Mouse (Mus musculus) lung, postnatal 0 days (tissue): Measurements from ENCODE around the gene 9430038I01Rik. TPM values are rescaled to one million over a fixed set of nuclear protein-coding genes. Genes with fewer than 3 reads are reported as not detected.

Source experiments
- ATAC-seq: fragments of 200-750 bp; cut with Nextera tagmentation; 2 replicates; pipeline ENCODE4 v1.8.0; 2017; ENCODE audit warnings: moderate library complexity
- DNase-seq: peaks from one replicate; pipeline ENCODE4 v3.0.0-alpha.2; 2016; ENCODE audit warnings: low spot score
- H3K27ac ChIP-seq: fragments of 300-500 bp; sonication (generic); 2 replicates; pipeline ENCODE4 v1.5.1; 2014; ENCODE audit warnings: antibody characterized with exemption, mild to moderate bottlenecking, low read length, mixed read lengths
- H3K27me3 ChIP-seq: fragments of 300-500 bp; sonication (generic); replicated peaks from 2 replicates; pipeline ENCODE4 v1.6.1; 2014; ENCODE audit warnings: low read length, mixed read lengths; ENCODE audit not compliant: insufficient read depth
- H3K36me3 ChIP-seq: fragments of 300-500 bp; sonication (generic); 2 replicates; pipeline ENCODE4 v1.6.1; 2014; ENCODE audit warnings: low read length, mixed read lengths; ENCODE audit not compliant: insufficient read depth
- H3K4me1 ChIP-seq: fragments of 300-500 bp; sonication (generic); 2 replicates; pipeline ENCODE4 v1.6.1; 2014; ENCODE audit warnings: antibody characterized with exemption, low read depth, low read length, mixed read lengths; ENCODE audit not compliant: insufficient read depth
- H3K4me2 ChIP-seq: fragments of 300-500 bp; sonication (generic); replicated peaks from 2 replicates; pipeline ENCODE4 v1.6.1; 2014; ENCODE audit warnings: low read depth, mild to moderate bottlenecking, low read length, moderate library complexity, mixed read lengths
- H3K4me3 ChIP-seq: fragments of 300-500 bp; sonication (generic); 2 replicates; pipeline ENCODE4 v1.5.1; 2014; ENCODE audit warnings: low read depth, low read length
- H3K9ac ChIP-seq: fragments of 300-500 bp; sonication (generic); replicated peaks from 2 replicates; pipeline ENCODE4 v1.6.1; 2014; ENCODE audit warnings: low read depth, mild to moderate bottlenecking
- H3K9me3 ChIP-seq: fragments of 300-500 bp; sonication (generic); 2 replicates; pipeline ENCODE4 v1.6.1; 2016; ENCODE audit warnings: low read length, mixed read lengths
- CTCF ChIP-seq: IDR thresholded peaks from 2 replicates; pipeline ENCODE4 v1.5.1; 2016; ENCODE audit warnings: antibody characterized with exemption, mild to moderate bottlenecking
- EP300 ChIP-seq: IDR thresholded peaks from 2 replicates; pipeline ENCODE4 v1.6.1; 2016; ENCODE audit warnings: antibody characterized with exemption, mild to moderate bottlenecking, control low read depth
- WGBS: fragments of 180-500 bp; shearing (Covaris S2); extraction: QIAGEN DNeasy Blood & Tissue Kit; methylation state at CpG from one replicate; pipeline ENCODE4 v1.1.7; 2014; 5-methylcytosine and 5-hydroxymethylcytosine counted together
- polyA plus RNA-seq: library from polyadenylated mRNA; unstranded; fragments of >200 nt; fragmentation: Nextera tagmentation; extraction: Ambion mirVana; gene quantifications from 2 replicates; pipeline ENCODE4 v1.2.1, GENCODE M21; 2015

The 9430038I01Rik gene
- polyA plus RNA-seq, 1 experiment from 2014 or later = 20.8 TPM

DNA sequence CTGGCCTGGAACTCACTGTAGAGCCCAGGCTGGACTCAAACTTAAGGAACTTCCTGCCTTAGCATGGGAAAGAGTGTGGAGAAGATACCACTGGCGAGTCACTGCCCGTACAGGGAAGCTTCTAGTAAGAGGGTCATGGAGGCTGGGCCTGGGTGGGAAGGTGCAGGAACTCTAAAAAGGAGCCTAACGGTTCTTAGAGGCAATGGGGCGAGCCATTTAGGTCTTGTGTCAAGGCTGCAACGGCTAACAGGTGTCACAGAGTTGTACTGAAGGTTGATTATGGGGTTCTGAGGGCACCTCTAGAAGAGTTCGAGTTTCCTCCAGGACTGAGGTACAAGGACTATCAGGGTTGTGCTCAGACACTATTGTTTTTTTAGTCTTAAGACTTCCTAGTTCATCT, 26.3 kb upstream of the 9430038I01Rik start:
- TF ChIP-seq CTCF (no peak), EP300 (no peak)
- no peak for ATAC-seq
- H3K36me3 ChIP-seq = no peaks in the 10 kb centered on the region
- H3K9ac ChIP-seq = no peak overlapping the region
- H3K4me1 ChIP-seq = 0 out of 2 replicates have a peak, but pooled peaks cover 8% of the 10 kb centered on the region
- no peak for DNase-seq
- H3K27ac ChIP-seq = no peak overlapping the region
- no peaks in the 10 kb centered on the region for H3K9me3 ChIP-seq
- H3K4me3 ChIP-seq = no peak overlapping the region
- 75% methylated on average over 6 of the region's 6 CpGs for WGBS
- H3K27me3 ChIP-seq = no peaks in the 10 kb centered on the region
- H3K4me2 ChIP-seq = peak overlapping the region; percentile 89; the same call in 1 of the 2 replicates

DNA sequence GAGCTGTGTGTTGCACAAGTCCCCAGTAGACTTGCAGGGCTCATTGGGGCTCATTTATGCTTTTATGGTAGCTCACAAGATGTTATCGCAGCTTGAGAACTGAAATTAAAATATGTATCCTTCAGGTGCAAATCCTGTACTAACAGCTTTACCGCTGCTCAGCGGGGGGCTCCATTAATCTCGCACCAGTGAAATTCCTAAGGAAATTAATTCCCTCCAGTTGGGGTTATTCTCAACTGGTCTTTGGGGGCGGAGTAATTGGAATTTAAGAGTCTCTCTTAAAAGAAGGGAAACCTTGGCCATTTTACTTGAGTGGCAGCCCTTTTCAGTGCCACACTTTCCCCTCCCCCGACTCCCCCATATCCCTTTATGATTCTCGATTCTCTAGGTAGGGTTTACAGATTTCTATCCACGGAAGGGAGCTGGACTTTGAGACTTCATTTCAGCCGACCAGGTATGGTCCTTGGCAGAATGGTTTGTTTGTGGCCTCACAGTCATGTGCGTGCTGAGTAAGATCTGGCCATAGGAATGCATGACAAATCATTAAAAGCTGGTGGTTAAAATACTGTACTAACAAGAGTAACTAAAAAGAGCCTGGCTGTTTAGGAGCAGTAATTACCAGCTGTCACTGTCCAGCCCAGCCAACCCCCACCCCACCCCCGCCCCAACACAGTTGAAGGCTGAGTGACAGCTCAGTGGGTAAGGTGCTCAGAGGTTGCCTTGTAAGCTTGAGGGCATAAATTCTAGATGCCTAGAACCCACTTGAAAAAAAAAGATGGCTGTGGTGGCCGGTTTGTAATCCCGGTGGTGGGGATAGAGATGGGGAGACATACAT, 21.4 kb upstream of the 9430038I01Rik start:
- Histone ChIP-seq H3K9me3 (no peaks in the 10 kb centered on the region), H3K9ac (no peak overlapping the region), H3K27me3 (no peaks in the 10 kb centered on the region), H3K27ac (no peak overlapping the region), H3K4me3 (no peak overlapping the region), H3K4me2 (no peak overlapping the region), H3K4me1 (no peaks in the 10 kb centered on the region), H3K36me3 (no peaks in the 10 kb centered on the region)
- 60% methylated on average over 13 of the region's 13 CpGs for WGBS
- no peak for DNase-seq
- TF ChIP-seq EP300 (no peak), CTCF (no peak)
- ATAC-seq = no peak

DNA sequence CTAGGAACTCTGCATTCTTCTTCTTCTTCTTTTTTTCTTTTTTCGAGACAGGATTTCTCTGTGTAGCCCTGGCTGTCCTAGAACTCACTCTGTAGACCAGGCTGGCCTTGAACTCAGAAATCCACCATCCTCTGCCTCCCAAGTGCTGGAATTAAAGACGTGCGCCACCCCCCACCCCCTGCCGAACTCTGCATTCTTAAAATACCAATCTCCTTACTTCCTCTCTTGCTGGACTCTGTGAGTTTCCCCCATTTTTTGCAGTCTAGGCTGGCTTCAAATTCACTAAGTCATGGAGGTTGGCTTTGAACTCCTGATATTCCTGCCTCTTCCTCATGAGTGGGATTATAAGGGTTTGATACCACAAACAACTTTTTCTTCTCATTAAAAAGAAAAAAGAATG, 16.1 kb upstream of the 9430038I01Rik start:
- DNase-seq (no peak), ATAC-seq (no peak)
- H3K4me3 ChIP-seq = no peak overlapping the region
- no peaks in the 10 kb centered on the region for H3K36me3 ChIP-seq
- no peaks in the 10 kb centered on the region for H3K9me3 ChIP-seq
- H3K27me3 ChIP-seq = no peaks in the 10 kb centered on the region
- TF ChIP-seq EP300 = no peak
- no peak for TF ChIP-seq CTCF
- H3K4me1 ChIP-seq = no peaks in the 10 kb centered on the region
- H3K4me2 ChIP-seq = no peak overlapping the region
- WGBS = 48% methylated on average over 4 of the region's 4 CpGs
- no peak overlapping the region for H3K9ac ChIP-seq
- no peak overlapping the region for H3K27ac ChIP-seq

DNA sequence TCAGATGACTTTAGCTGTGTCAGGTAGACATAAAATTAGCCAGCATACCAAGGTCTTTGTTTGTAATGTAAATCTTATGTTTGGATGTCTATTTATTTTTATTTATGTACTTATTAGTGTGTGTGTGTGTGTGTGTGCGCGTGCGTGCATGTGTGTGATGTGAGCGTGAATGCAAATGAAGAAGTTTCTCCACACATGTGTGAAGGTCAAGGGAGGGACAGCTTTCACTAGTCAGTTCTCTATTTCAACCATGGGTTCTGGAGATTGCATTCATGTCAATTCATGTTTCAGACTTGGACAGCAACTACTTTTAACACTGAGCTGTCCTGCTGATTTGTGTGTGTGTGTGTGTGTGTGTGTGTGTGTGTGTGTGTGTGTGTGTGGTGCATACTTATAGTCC, 10.7 kb upstream of the 9430038I01Rik start:
- Histone ChIP-seq H3K4me3 (no peak overlapping the region), H3K4me1 (no peaks in the 10 kb centered on the region), H3K9me3 (no peaks in the 10 kb centered on the region), H3K4me2 (no peak overlapping the region), H3K27me3 (no peaks in the 10 kb centered on the region), H3K36me3 (no peaks in the 10 kb centered on the region), H3K27ac (no peak overlapping the region), H3K9ac (no peak overlapping the region)
- TF ChIP-seq EP300 = no peak
- TF ChIP-seq CTCF = no peak
- DNase-seq = no peak
- 95% methylated on average over 4 of the region's 4 CpGs for WGBS
- ATAC-seq = no peak

DNA sequence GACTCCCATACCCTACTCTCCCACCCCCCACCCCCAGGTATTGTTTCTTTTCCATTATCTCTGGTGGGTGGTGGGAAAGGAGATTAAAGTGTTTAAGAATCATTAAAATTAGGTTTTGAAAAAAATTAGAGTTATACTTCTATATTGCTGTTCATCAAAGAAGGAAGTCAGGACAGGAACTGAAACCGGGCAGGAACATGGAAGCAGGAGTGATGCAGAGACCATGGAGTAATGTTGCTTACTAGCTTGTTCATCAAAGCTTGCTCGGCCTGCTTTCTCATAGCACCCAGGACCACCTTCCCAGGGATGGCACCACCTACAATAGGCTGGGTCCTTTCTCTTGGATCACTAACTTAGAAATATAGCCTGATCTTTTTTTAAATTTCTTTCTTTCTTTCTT, 10.0 kb upstream of the 9430038I01Rik start:
- DNase-seq (no peak), ATAC-seq (no peak)
- no peak for TF ChIP-seq EP300
- no peak for TF ChIP-seq CTCF
- H3K9me3 ChIP-seq = no peaks in the 10 kb centered on the region
- no peak overlapping the region for H3K27ac ChIP-seq
- no peaks in the 10 kb centered on the region for H3K36me3 ChIP-seq
- no peaks in the 10 kb centered on the region for H3K27me3 ChIP-seq
- no peak overlapping the region for H3K4me3 ChIP-seq
- 76% methylated on average over 2 of the region's 2 CpGs for WGBS
- H3K4me2 ChIP-seq = no peak overlapping the region
- no peaks in the 10 kb centered on the region for H3K4me1 ChIP-seq
- no peak overlapping the region for H3K9ac ChIP-seq

DNA sequence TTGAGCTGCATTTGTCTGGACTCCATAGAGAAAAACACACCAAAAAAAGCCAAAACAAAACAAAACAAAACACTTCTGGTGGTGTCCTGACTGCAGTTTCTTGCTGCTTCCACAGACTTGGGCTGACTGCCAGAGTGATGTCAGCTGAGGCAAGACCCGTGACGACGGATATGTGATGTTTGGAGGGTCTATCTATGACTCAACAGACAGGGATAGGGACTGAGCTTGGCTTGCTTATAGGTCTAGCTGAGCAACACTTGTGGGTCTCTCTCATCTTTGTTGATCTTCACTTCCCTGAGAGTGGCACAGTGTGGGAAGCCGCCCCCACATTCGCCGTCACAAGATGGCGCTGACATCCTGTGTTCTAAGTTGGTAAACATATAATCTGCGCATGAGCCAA, 4.1 kb upstream of the 9430038I01Rik start:
- TF ChIP-seq CTCF (no peak), EP300 (no peak)
- WGBS = 67% methylated on average over 7 of the region's 8 CpGs

More for the DNA sequence above, 4.1 kb upstream of the 9430038I01Rik start:
- Histone ChIP-seq H3K4me2 (no peak overlapping the region), H3K27ac (no peak overlapping the region), H3K9ac (no peak overlapping the region), H3K36me3 (no peaks in the 10 kb centered on the region), H3K27me3 (no peaks in the 10 kb centered on the region), H3K4me1 (no peaks in the 10 kb centered on the region), H3K9me3 (no peaks in the 10 kb centered on the region), H3K4me3 (no peak overlapping the region)
- ATAC-seq (no peak), DNase-seq (no peak)
